Comparison of ENCODE assay signal across 9 mouse cellular contexts in genomic region chr9:44500163-44500533, GRCm38 (mm10). TPM values are rescaled to one million over a fixed set of nuclear protein-coding genes. Genes with fewer than 3 reads are reported as not detected.
DNase-seq lines count a peak whose midpoint lies in the region; ATAC-seq and TF ChIP-seq lines count a peak whose summit lies in the region.
"Had no signal": no experiment of that assay in that cellular context is flagged by ENCODE, and none has a peak within 500 bp of the region (broad histone marks: within the 10 kb centered on the region; RNA-seq: fewer than 3 reads in every experiment).

No protein-coding gene starts in this region.

- CTCF ChIA-PET in Patski (lab: Charles Lee) = interaction anchor here (2.1 to 9.0 kb wide), 2 partner anchors 18 to 152 kb away, joined by 7 to 206 read pairs; partner anchors contain the start of gene Bcl9l

- 15% methylated on average over 5 of the region's 5 CpGs for WGBS in heart, embryonic 14.5 days
- WGBS in forebrain, embryonic 16.5 days = 45% methylated on average over 5 of the region's 5 CpGs
- WGBS in midbrain, embryonic 10.5 days = 32% methylated on average over 5 of the region's 5 CpGs

- peak overlapping the region; percentile 95 for H3K4me2 ChIP-seq in heart, embryonic 14.5 days (ENCODE audit: low read length)
- peak overlapping the region; percentile 57 for H3K4me2 ChIP-seq in forebrain, embryonic 16.5 days (ENCODE audit: low read length)

- no peak for DNase-seq in heart, postnatal 14 days
- no peak for DNase-seq in Patski (ENCODE audit: low read depth, low spot score)
- DNase-seq in midbrain, embryonic 10.5 days (ENCODE audit: low spot score) = no peak
- DNase-seq in layer of hippocampus, postnatal 14 days (ENCODE audit: low spot score in 2 of 2) = no peak
- DNase-seq in spleen, postnatal 4 days (ENCODE audit: low spot score in 2 of 2) = no peak
- no peak for DNase-seq in right cerebral cortex, postnatal 10 days (ENCODE audit: low spot score in 2 of 2)

- POLR2A ChIA-PET in Patski (lab: Charles Lee) = interaction anchor here (0.7 to 13.7 kb wide), 3 partner anchors 16 to 105 kb away, joined by 3 to 236 read pairs (median 4); partner anchors contain the start of genes Bcl9l and Ddx6

- peak overlapping the region; percentile 77 for H3K9ac ChIP-seq in heart, embryonic 14.5 days (ENCODE audit: low read length)
- H3K9ac ChIP-seq in forebrain, embryonic 16.5 days (replicated peaks; ENCODE audit: low read depth, low read length) = peak overlapping the region; percentile 31
- H3K9ac ChIP-seq: liver, embryonic 14.5 days had no signal

- peaks cover 47 to 64% of the 10 kb centered on the region in 2 experiments for H3K4me1 ChIP-seq in heart, embryonic 14.5 days (ENCODE audit: control insufficient read depth in 2 of 2, insufficient read depth in 2 of 2, low read length in 2 of 2)
- H3K4me1 ChIP-seq in forebrain, embryonic 16.5 days (replicated peaks; ENCODE audit: control insufficient read depth, insufficient read depth, low read length) = peaks cover 65% of the 10 kb centered on the region
- peaks cover 63% of the 10 kb centered on the region for H3K4me1 ChIP-seq in midbrain, embryonic 10.5 days

- peak overlapping the region; percentile 35 to 43 for H3K4me3 ChIP-seq in heart, embryonic 14.5 days (ENCODE audit: control insufficient read depth in 1 of 2, insufficient read depth in 1 of 2, low read depth in 1 of 2, low read length in 2 of 2)
- H3K4me3 ChIP-seq in forebrain, embryonic 16.5 days (replicated peaks; ENCODE audit: low read length) = no peak overlapping the region
- peak overlapping the region; percentile 58 for H3K4me3 ChIP-seq in midbrain, embryonic 10.5 days

- no peak for TF ChIP-seq CTCF in Patski (IDR thresholded peaks at IDR 0.05)

- no peaks in the 10 kb centered on the region for H3K9me3 ChIP-seq in heart, embryonic 14.5 days (ENCODE audit: control insufficient read depth, low read length)
- no peaks in the 10 kb centered on the region for H3K9me3 ChIP-seq in forebrain, embryonic 16.5 days (ENCODE audit: control insufficient read depth, low read length)
- H3K9me3 ChIP-seq in midbrain, embryonic 10.5 days (replicated peaks) = no peaks in the 10 kb centered on the region

- peaks cover 42% of the 10 kb centered on the region for H3K36me3 ChIP-seq in heart, embryonic 14.5 days (ENCODE audit: control insufficient read depth, insufficient read depth, low read length)
- H3K36me3 ChIP-seq in forebrain, embryonic 16.5 days (ENCODE audit: control insufficient read depth, insufficient read depth) = peaks cover 3% of the 10 kb centered on the region; the same call in 1 of the 2 replicates
- H3K36me3 ChIP-seq in midbrain, embryonic 10.5 days = peaks cover 16% of the 10 kb centered on the region

- H3K27ac ChIP-seq in heart, embryonic 14.5 days (replicated peaks in 1 of 2; ENCODE audit: control insufficient read depth in 1 of 2, insufficient read depth in 1 of 2, low read depth in 2 of 2, low read length in 2 of 2) = peak overlapping the region; percentile 66 to 99
- H3K27ac ChIP-seq in forebrain, embryonic 16.5 days (ENCODE audit: low read length) = peak overlapping the region; percentile 79
- H3K27ac ChIP-seq in midbrain, embryonic 10.5 days (replicated peaks) = peak overlapping the region; percentile 84
- H3K27ac ChIP-seq: liver, embryonic 14.5 days had no signal

- intact Hi-C loops in heart, postnatal 14 days (cut with DNase I) = loop anchor here (5.0 kb wide), 1 partner anchor 147 kb away; no protein-coding TSS in a partner anchor

- in situ Hi-C loops in Patski (cut with MboI; ENCODE audit: low pct_unique_long_range_greater_than_20kb) = no loop called here

- ATAC-seq in heart, embryonic 14.5 days (ENCODE audit: insufficient number of reproducible peaks, insufficient read depth, low FRiP score, low read depth) = no peak; the same call in 1 of the 2 replicates
- ATAC-seq in Patski = peak; percentile 12
- no peak for ATAC-seq in forebrain, embryonic 16.5 days

- H3K27me3 ChIP-seq in heart, embryonic 14.5 days (ENCODE audit: control insufficient read depth, insufficient read depth, low read length) = no peaks in the 10 kb centered on the region
- no peaks in the 10 kb centered on the region for H3K27me3 ChIP-seq in Patski
- no peaks in the 10 kb centered on the region for H3K27me3 ChIP-seq in forebrain, embryonic 16.5 days (replicated peaks; ENCODE audit: control insufficient read depth, insufficient read depth, low read length)
- H3K27me3 ChIP-seq in midbrain, embryonic 10.5 days (ENCODE audit: low read depth, poor library complexity, severe bottlenecking) = peaks cover 44% of the 10 kb centered on the region

RNA-seq across cellular contexts. Expression of gene Bcl9l, which starts 17.5 kb away (rescaled TPM):
- polyA plus RNA-seq in heart, embryonic 14.5 days (2014; fragmentation: Nextera tagmentation; extraction: Ambion mirVana) = 12.1 and 12.5 TPM in 2 replicates
- total RNA-seq in heart, postnatal 14 days (2021) = 10 to 100 TPM; 57.9 to 64.9 TPM
- polyA plus RNA-seq in Patski (2021) = 40.4 TPM
- 13.8 and 15.0 TPM in 2 replicates for polyA plus RNA-seq in forebrain, embryonic 16.5 days (2015; fragmentation: Nextera tagmentation; extraction: Ambion mirVana)
- 3.9 and 4.7 TPM in 2 replicates for polyA plus RNA-seq in midbrain, embryonic 10.5 days (2016; fragmentation: Nextera tagmentation; extraction: Ambion mirVana)
- total RNA-seq in layer of hippocampus, postnatal 14 days (2021) = 10 to 100 TPM; 76.1 to 76.3 TPM

RNA-seq across cellular contexts. Expression of gene Upk2, which starts 45.4 kb away (rescaled TPM):
- not detected in 2 replicates for polyA plus RNA-seq in heart, embryonic 14.5 days (2014; fragmentation: Nextera tagmentation; extraction: Ambion mirVana)
- total RNA-seq in heart, postnatal 14 days (2021) = not detected
- not detected for polyA plus RNA-seq in Patski (2021)
- not detected in 2 replicates for polyA plus RNA-seq in forebrain, embryonic 16.5 days (2015; fragmentation: Nextera tagmentation; extraction: Ambion mirVana)
- not detected in 2 replicates for polyA plus RNA-seq in midbrain, embryonic 10.5 days (2016; fragmentation: Nextera tagmentation; extraction: Ambion mirVana)
- not detected for total RNA-seq in layer of hippocampus, postnatal 14 days (2021)
- polyA plus RNA-seq: liver, embryonic 14.5 days had no signal

RNA-seq across cellular contexts. Expression of gene Foxr1, which starts 59.2 kb away (rescaled TPM):
- polyA plus RNA-seq in heart, embryonic 14.5 days (2014; fragmentation: Nextera tagmentation; extraction: Ambion mirVana) = not detected in 2 replicates
- not detected for total RNA-seq in heart, postnatal 14 days (2021)
- polyA plus RNA-seq in Patski (2021) = not detected
- not detected in 2 replicates for polyA plus RNA-seq in forebrain, embryonic 16.5 days (2015; fragmentation: Nextera tagmentation; extraction: Ambion mirVana)
- not detected in 2 replicates for polyA plus RNA-seq in midbrain, embryonic 10.5 days (2016; fragmentation: Nextera tagmentation; extraction: Ambion mirVana)
- not detected for total RNA-seq in layer of hippocampus, postnatal 14 days (2021)
- polyA plus RNA-seq: liver, embryonic 14.5 days had no signal
